Mouse (Mus musculus) bone marrow macrophage, adult 2 months (primary cell): ENCODE measurements around the gene Gpatch1. TPM values are rescaled to one million over a fixed set of nuclear protein-coding genes. Genes with fewer than 3 reads are reported as not detected.
"Not testable (repeated sequence)": the region's sequence is repeated elsewhere in the genome, so short reads cannot be mapped to it uniquely, and the experiment has no call there.

Experiments
- H3K27ac ChIP-seq: 2 replicates; pipeline ENCODE4 v1.5.1; 2012; ENCODE audit warnings: low read depth, low read length; ENCODE audit not compliant: insufficient read depth
- H3K4me1 ChIP-seq: 2 replicates; pipeline ENCODE4 v1.6.1; 2012; ENCODE audit warnings: low read length; ENCODE audit not compliant: control insufficient read depth, insufficient read depth
- H3K4me3 ChIP-seq: 2 replicates; pipeline ENCODE4 v1.5.1; 2012; ENCODE audit warnings: mild to moderate bottlenecking, low read length, moderate library complexity; ENCODE audit not compliant: insufficient read depth
- CTCF ChIP-seq: IDR thresholded peaks from 2 replicates; pipeline ENCODE4 v1.5.1; 2012; ENCODE audit warnings: low read depth, mild to moderate bottlenecking, low read length, moderate library complexity
- POLR2A ChIP-seq: IDR thresholded peaks from 2 replicates; pipeline ENCODE4 v1.6.1; 2012; ENCODE audit warnings: mild to moderate bottlenecking, low read depth, low read length, borderline replicate concordance
- polyA plus RNA-seq: library from polyadenylated mRNA; stranded (reverse); fragments of >200 nt; gene quantifications from 2 replicates; pipeline ENCODE4 v1.2.4, GENCODE M21; 2012; ENCODE audit not compliant: missing spikeins, insufficient read depth, insufficient read length

Gene Gpatch1
- polyA plus RNA-seq, 1 experiment: 13.2 TPM

GRCm38 (mm10) chr7:35322732-35323420 lies 4.6 kb upstream of the Gpatch1 start:
- TF ChIP-seq POLR2A (no peak), CTCF (no peak)
- Histone ChIP-seq H3K4me1 (no peaks in the 10 kb centered on the region), H3K4me3 (no peak overlapping the region), H3K27ac (no peak overlapping the region)

- Histone ChIP-seq H3K4me1 (peaks cover 3% of the 10 kb centered on the region), H3K4me3 (no peak overlapping the region), H3K27ac (no peak overlapping the region)
- TF ChIP-seq CTCF (no peak), POLR2A (no peak)
Measured at GRCm38 (mm10) chr7:35322161-35322560, 3.9 kb upstream of the Gpatch1 start.

- H3K4me3 ChIP-seq: no peak overlapping the region
- TF ChIP-seq POLR2A (no peak), CTCF (no peak)
- peaks cover 5% of the 10 kb centered on the region for H3K4me1 ChIP-seq
- H3K27ac ChIP-seq: no peak overlapping the region
Measured at GRCm38 (mm10) chr7:35319755-35320154, 1.5 kb upstream of the Gpatch1 start.

- not testable (repeated sequence) for H3K4me3 ChIP-seq, H3K4me1 ChIP-seq, H3K27ac ChIP-seq
Measured at GRCm38 (mm10) chr7:35319221-35319620, 981 bp upstream of the Gpatch1 start.

- peaks cover 5% of the 10 kb centered on the region for H3K4me1 ChIP-seq
- no peak overlapping the region for H3K4me3 ChIP-seq
- H3K27ac ChIP-seq: no peak overlapping the region
- TF ChIP-seq POLR2A: no peak
- TF ChIP-seq CTCF: no peak
Measured at GRCm38 (mm10) chr7:35314156-35314555, 4.1 kb downstream of the Gpatch1 start.

GRCm38 (mm10) chr7:35311214-35311613 lies 7.0 kb downstream of the Gpatch1 start:
- Histone ChIP-seq H3K4me3 (no peak overlapping the region), H3K27ac (no peak overlapping the region), H3K4me1 (no peaks in the 10 kb centered on the region)
- TF ChIP-seq CTCF: no peak
- no peak for TF ChIP-seq POLR2A

- Histone ChIP-seq H3K27ac (no peak overlapping the region), H3K4me3 (no peak overlapping the region), H3K4me1 (no peaks in the 10 kb centered on the region)
- TF ChIP-seq CTCF (no peak), POLR2A (no peak)
Measured at GRCm38 (mm10) chr7:35300792-35301191, 17.4 kb downstream of the Gpatch1 start.

- Histone ChIP-seq H3K27ac (no peak overlapping the region), H3K4me3 (no peak overlapping the region), H3K4me1 (no peaks in the 10 kb centered on the region)
- no peak for TF ChIP-seq POLR2A
- no peak for TF ChIP-seq CTCF
Measured at GRCm38 (mm10) chr7:35299656-35300055, 18.6 kb downstream of the Gpatch1 start.

GRCm38 (mm10) chr7:35297886-35298285 lies 20.4 kb downstream of the Gpatch1 start:
- TF ChIP-seq CTCF (no peak), POLR2A (no peak)
- H3K4me1 ChIP-seq: no peaks in the 10 kb centered on the region

GRCm38 (mm10) chr7:35295631-35296030 lies 22.6 kb downstream of the Gpatch1 start:
- TF ChIP-seq CTCF: no peak
- TF ChIP-seq POLR2A: no peak
- no peaks in the 10 kb centered on the region for H3K4me1 ChIP-seq
- H3K27ac ChIP-seq: no peak overlapping the region
- H3K4me3 ChIP-seq: no peak overlapping the region

More at GRCm38 (mm10) chr7:35297886-35298285, 20.4 kb downstream of the Gpatch1 start:
- Histone ChIP-seq H3K27ac (no peak overlapping the region), H3K4me3 (no peak overlapping the region)

- no peak overlapping the region for H3K4me3 ChIP-seq
- TF ChIP-seq CTCF (no peak), POLR2A (no peak)
Measured at GRCm38 (mm10) chr7:35293464-35293863, 24.8 kb downstream of the Gpatch1 start.

More at GRCm38 (mm10) chr7:35293464-35293863, 24.8 kb downstream of the Gpatch1 start:
- H3K4me1 ChIP-seq: no peaks in the 10 kb centered on the region
- no peak overlapping the region for H3K27ac ChIP-seq
